Mouse (Mus musculus) megakaryocyte, embryonic 14.5 days (primary cell): ENCODE measurements around the gene Prr7. TPM values are rescaled to one million over a fixed set of nuclear protein-coding genes. Genes with fewer than 3 reads are reported as not detected.
A peak's percentile ranks its signal among the peaks of the same experiment; 100 is the strongest.

Experiments used
- H3K27me3 ChIP-seq: replicated peaks from 2 replicates; pipeline ENCODE3; 2012; ENCODE audit warnings: inconsistent platforms
- H3K36me3 ChIP-seq: replicated peaks from 2 replicates; pipeline ENCODE3; 2012; ENCODE audit warnings: low read length, inconsistent platforms, mixed read lengths
- H3K4me1 ChIP-seq: 2 replicates; pipeline ENCODE4 v1.6.1; 2012; ENCODE audit warnings: inconsistent platforms
- H3K4me3 ChIP-seq: replicated peaks from 2 replicates; pipeline ENCODE3; 2012; ENCODE audit warnings: moderate library complexity, mild to moderate bottlenecking, inconsistent platforms
- H3K9me3 ChIP-seq: 2 replicates; pipeline ENCODE4 v1.6.1; 2012; ENCODE audit warnings: inconsistent platforms
- FLI1 ChIP-seq: IDR thresholded peaks from 2 replicates; pipeline ENCODE4 v1.6.1; 2012; ENCODE audit warnings: low read length, inconsistent platforms, mixed read lengths
- GATA1 ChIP-seq: IDR thresholded peaks from 3 replicates; pipeline ENCODE4 v1.6.1; 2012; ENCODE audit warnings: mixed read lengths, low read length, inconsistent platforms, borderline replicate concordance
- polyA plus RNA-seq: library from polyadenylated mRNA; stranded (reverse); fragments of >175 nt; gene quantifications from 2 replicates; pipeline ENCODE4 v1.2.3, GENCODE M21; 2012; ENCODE audit warnings: low replicate concordance; ENCODE audit not compliant: insufficient read depth

The Prr7 gene
- polyA plus RNA-seq, 1 experiment: 5.3 TPM

DNA sequence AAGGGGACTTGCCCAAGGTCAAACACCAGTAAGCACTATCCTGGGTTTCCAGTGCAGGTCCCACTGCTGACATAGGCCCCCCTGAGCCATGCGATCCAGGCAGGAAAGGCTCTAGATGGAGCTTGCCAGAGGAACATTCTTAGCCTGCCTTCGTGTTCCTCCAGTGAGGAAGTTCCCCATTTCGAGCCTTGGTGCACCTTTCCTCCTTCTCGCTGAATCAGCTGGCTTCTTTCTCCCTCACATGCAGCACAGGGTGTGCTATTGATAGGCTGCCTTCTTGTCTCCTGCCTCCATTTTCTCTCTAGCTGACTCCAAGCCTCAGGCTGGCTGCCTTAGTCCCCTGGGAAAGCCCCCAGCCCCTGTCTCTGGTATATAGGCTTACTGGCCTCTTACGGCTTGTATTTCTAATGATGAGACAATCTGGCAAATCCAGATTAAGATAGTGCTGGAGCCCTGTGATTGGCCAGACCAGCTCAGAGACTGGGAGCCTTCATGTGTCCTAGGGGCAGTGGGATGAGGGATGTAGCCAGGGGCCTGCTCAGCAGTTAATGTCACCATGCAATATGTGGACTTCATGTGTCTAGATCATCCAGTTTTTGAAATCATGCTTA lies 1.9 kb downstream of the Prr7 start:
- H3K4me1 ChIP-seq: peaks cover 74% of the 10 kb centered on the region
- peaks cover 25% of the 10 kb centered on the region for H3K36me3 ChIP-seq
- peak overlapping the region; percentile 59 for H3K4me3 ChIP-seq
- H3K9me3 ChIP-seq: no peaks in the 10 kb centered on the region
- H3K27me3 ChIP-seq: peaks cover 70% of the 10 kb centered on the region
- no peak for TF ChIP-seq FLI1
- no peak for TF ChIP-seq GATA1

DNA sequence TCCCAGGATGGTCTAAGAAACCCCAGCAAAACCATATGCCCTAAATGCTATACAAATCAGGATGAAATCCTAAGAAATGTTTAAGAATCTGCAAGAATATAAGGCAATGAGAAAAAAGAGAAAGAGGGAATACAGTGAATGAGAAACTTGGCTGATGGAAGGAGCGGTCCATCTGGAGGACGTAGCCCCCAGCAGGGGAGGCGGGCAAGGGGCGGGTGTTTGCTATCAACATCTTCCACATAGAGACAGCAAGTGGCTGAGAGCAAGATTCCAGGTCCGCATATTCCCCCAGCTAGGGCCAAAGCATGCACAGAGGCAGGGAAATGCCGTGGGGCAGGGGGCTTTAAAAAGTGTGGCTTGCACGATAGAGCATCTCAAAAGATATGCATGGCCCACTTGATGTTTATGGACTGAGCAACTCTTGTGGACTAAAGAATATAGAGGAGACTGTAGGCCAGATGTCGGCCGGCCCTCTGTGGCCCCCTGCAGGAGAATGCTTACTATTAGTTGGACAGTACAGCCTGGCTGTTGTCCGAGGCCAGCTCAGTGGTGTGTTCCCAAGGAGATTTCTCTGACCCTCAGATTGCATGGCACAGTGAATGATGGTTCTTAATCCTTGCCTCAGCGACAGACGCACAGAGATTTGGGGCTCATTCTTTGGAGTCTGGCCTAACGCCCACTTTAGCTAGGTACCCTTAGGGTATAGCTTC lies 4.9 kb downstream of the Prr7 start:
- Histone ChIP-seq H3K9me3 (no peaks in the 10 kb centered on the region), H3K4me3 (no peak overlapping the region), H3K27me3 (peaks cover 93% of the 10 kb centered on the region), H3K4me1 (peaks cover 77% of the 10 kb centered on the region), H3K36me3 (no peaks in the 10 kb centered on the region)
- TF ChIP-seq GATA1 (no peak), FLI1 (no peak)

DNA sequence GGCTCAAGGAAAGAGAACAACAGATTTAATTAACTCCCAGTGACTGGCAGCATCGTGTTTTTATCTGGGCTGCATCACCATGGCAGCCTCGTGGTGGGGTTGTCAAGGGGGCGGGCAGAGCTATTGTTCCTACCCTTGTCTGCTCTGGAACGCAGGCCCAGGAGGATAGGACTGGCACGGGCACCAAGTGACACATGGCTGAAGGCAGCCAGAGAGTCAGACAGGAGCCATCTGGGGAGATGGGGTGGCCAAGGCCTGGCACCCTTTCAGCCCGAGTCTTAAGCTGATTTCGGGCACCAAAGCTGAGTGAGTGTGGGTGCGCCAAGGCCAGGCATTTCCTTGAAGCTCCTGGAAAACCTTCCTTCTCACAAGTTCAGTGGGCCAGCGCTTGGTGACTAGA lies 6.3 kb downstream of the Prr7 start:
- H3K27me3 ChIP-seq: peaks cover 97% of the 10 kb centered on the region
- no peak for TF ChIP-seq GATA1
- no peak for TF ChIP-seq FLI1
- H3K4me3 ChIP-seq: no peak overlapping the region
- no peaks in the 10 kb centered on the region for H3K36me3 ChIP-seq
- H3K9me3 ChIP-seq: peaks cover 5% of the 10 kb centered on the region
- H3K4me1 ChIP-seq: peaks cover 64% of the 10 kb centered on the region

DNA sequence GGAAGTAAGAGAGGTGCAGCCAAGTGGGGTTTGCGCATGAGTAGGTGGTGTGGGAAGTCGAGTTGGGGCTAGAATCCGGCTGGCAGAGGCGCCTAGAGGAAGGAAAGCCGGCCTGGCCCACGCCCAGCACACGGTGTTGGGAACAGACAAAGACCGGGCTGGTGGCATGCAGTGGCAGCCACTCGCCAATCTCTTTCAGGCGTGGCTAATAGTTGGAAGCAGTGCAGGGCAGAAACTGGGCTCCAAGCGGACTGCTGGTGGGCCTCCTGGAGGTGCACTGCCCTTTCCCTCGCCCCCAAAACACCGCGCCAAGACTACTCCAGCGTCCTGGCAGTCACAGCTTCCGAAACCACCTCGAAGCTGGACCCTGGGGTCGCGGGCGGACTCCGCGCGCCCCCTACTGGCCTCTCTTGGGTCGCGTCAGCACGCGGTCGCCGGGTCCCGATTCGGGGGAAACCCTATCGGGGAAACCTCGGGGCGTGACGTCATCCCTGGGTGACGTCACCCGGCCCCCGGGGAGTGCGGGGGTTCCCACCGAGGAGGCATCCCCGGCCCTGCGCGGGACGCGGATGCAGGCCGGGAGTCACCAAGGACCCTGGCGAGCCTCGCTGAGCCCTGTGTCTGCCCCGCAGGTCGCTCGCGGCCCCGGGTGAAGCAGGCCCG lies 7.2 kb downstream of the Prr7 start:
- no peaks in the 10 kb centered on the region for H3K36me3 ChIP-seq
- peaks cover 54% of the 10 kb centered on the region for H3K4me1 ChIP-seq
- H3K4me3 ChIP-seq: peak overlapping the region; percentile 94
- peaks cover 12% of the 10 kb centered on the region for H3K9me3 ChIP-seq
- TF ChIP-seq GATA1: no peak
- no peak for TF ChIP-seq FLI1
- peaks cover 99% of the 10 kb centered on the region for H3K27me3 ChIP-seq

DNA sequence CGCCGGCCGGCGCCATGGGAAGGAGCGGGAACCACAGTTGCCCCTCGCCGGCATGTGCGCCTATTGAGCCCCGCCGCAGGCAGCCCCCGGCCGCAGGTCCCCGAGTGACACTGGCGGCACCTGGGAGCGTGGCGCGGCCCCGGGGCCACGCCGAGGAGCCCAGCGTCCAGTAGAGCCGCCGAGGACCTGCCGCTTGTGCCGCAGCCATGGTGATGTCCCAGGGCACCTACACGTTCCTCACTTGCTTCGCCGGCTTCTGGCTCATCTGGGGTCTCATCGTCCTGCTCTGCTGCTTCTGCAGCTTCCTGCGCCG lies 7.7 kb downstream of the Prr7 start:
- H3K27me3 ChIP-seq: peaks cover 99% of the 10 kb centered on the region
- H3K4me1 ChIP-seq: peaks cover 53% of the 10 kb centered on the region
- peaks cover 12% of the 10 kb centered on the region for H3K9me3 ChIP-seq
- TF ChIP-seq FLI1 (no peak), GATA1 (no peak)
- no peaks in the 10 kb centered on the region for H3K36me3 ChIP-seq
- peak overlapping the region; percentile 94 for H3K4me3 ChIP-seq

DNA sequence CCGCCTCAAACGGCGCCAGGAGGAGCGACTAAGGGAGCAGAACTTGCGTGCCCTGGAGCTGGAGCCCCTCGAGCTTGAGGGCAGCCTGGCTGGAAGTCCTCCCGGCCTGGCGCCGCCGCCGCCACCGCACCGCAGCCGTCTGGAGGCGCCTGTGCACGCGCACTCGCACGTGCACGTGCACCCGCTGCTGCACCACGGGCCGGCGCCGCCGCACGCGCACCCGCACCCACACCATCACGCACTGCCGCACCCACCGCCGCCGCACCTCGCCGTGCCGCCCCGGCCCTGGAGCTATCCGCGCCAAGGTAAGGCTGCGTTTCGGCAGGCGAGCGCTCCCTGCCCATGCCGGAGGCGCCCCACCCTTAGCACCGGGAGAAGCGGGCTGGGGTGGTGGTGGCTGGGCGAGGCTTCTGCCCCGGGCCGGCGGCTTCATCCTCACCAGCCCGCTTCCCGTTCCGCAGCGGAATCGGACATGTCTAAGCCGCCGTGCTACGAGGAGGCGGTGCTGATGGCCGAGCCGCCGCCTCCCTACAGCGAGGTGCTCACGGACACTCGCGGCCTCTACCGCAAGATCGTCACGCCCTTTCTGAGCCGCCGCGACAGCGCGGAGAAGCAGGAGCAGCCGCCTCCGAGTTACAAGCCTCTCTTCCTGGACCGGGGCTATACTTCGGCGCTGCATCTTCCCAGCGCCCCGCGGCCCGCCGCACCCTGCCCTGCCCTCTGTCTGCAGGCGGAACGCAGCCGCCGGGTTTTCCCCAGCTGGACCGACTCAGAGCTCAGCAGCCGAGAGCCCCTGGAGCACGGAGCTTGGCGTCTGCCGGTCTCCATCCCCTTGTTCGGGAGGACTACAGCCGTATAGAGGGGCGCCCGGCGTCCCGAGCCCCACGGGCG lies 8.3 kb downstream of the Prr7 start:
- H3K27me3 ChIP-seq: peaks cover 99% of the 10 kb centered on the region
- H3K9me3 ChIP-seq: peaks cover 12% of the 10 kb centered on the region
- H3K36me3 ChIP-seq: no peaks in the 10 kb centered on the region
- H3K4me3 ChIP-seq: peak overlapping the region; percentile 94
- peaks cover 54% of the 10 kb centered on the region for H3K4me1 ChIP-seq
- TF ChIP-seq GATA1 (no peak), FLI1 (no peak)

DNA sequence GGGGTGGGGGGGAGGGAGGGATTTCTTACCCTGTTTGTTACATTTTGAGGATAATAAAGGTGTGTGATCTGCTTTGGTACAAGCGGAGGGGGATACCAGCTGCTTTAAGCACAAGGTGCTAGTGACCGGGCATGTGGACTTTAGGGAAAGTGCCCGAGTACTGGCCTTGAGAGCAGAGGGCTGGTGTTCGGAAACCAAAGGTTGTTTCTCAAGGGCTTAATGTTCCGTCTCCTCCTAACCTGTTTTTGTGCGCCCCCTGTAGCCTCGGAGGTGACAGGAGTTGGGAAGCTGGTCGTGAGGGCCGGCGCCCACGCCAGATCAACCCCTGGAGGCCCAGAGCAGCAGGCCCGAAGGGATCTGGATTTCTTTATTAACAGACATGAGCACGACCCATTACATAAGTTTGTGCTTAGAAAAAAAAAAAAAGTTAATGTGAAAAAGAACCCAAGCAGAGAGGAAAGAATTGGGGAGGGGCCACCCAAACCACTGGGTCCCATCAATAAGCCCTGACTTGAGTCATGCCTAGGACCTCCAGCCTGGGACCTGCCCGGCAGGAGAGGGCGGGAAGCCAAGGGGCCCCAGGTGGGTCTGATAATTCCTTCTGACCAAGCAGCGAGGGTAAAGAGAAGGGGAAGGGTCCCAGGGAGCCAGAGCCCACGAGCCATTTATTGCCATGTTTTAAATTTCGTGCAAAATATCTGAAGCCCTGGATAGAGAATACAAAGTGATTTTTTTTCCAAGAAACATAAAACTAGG lies 9.2 kb downstream of the Prr7 start:
- Histone ChIP-seq H3K36me3 (no peaks in the 10 kb centered on the region), H3K4me1 (peaks cover 57% of the 10 kb centered on the region), H3K27me3 (peaks cover 92% of the 10 kb centered on the region), H3K9me3 (peaks cover 12% of the 10 kb centered on the region), H3K4me3 (peak overlapping the region; percentile 48)
- no peak for TF ChIP-seq GATA1
- no peak for TF ChIP-seq FLI1

DNA sequence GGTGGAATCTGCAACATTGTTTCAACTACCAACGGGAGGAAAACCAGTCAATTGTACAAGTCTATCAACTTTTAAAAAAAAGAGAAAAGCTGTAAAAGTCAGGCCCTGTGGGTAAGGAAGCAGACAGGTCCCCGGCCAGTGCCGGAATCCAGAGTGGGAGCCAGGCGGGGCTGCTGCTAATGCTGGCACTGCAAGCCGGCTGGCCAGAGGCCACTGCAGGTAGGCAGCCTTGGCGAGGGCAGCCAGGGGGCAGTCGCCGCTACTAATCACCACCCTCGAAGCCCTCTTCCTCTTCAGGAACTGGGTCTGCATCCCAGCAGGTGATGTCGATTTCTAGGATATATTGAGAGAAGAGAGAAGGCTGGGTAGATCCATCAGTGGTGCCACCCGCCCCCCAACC lies 9.9 kb downstream of the Prr7 start:
- Histone ChIP-seq H3K9me3 (peaks cover 12% of the 10 kb centered on the region), H3K4me1 (peaks cover 61% of the 10 kb centered on the region), H3K36me3 (no peaks in the 10 kb centered on the region), H3K4me3 (no peak overlapping the region), H3K27me3 (peaks cover 86% of the 10 kb centered on the region)
- TF ChIP-seq FLI1 (no peak), GATA1 (no peak)

DNA sequence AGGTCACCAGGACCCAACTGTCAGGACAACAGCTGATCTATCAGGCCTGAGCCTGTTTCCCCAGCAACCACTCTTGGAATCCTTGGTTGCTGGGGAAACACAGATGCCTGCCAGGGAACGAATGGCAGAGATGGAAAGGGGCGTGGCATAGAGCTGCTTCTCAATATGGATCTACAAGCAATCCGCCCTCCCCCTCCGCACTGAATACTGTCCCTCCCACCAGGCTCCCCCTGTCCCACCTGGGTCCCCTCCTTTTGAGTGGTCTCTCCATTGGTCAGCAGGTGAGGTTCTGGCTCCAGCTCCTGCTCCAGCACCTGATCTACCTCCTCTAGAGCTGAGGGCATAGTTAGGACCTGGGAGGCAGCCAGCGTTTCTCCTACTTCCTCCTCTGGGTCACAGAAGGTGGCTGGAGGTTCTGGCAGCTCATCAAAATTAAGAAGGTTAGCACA lies 10.6 kb downstream of the Prr7 start:
- H3K9me3 ChIP-seq: peaks cover 12% of the 10 kb centered on the region
- TF ChIP-seq GATA1 (no peak), FLI1 (no peak)
- H3K4me1 ChIP-seq: peaks cover 61% of the 10 kb centered on the region
- H3K36me3 ChIP-seq: no peaks in the 10 kb centered on the region
- H3K4me3 ChIP-seq: no peak overlapping the region
- H3K27me3 ChIP-seq: peaks cover 79% of the 10 kb centered on the region
